Mouse (Mus musculus): Measurements from ENCODE around the gene Pcsk4. TPM values are rescaled to one million over a fixed set of nuclear protein-coding genes. Genes with fewer than 3 reads are reported as not detected.

Gene Pcsk4
- total RNA-seq, 2 experiments from 2014 or later, result 0.78 to 0.97 TPM

DNA sequence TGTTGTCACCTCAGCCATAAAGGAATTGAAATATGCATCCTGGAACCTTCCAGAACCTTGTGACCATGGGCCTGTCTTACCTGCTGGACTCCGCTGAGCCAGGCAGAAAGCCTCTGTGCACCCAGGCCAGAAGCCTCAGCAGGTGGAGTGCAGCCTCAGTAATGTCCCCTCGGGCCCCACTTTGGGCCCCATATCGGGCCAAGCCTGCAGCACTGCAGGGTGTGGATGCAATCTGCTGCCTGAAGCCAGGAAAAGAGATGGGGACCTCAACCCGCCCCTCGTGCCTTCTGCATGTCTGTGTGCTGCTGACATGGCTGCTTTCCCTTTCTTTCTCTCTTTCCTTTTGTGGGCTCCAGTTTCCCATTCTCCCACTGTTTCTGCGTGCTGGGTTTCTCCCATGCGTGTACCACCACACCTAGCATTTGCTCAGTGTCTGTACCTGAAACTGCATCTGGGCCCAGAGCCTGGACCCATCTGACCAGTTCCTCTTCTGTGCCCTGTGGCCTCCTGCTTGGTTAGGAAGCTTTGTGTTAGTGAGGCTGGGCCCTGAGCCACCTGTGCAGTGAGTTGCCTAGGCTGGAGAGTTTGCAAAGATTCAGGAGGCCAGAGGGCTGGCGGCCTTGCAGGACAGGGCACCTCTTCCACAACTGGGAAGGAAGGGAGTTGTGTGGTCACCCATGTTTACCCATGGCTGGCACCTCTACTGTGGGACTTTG lies 57.3 kb downstream of the Pcsk4 start:
- DNase-seq (ENCODE audit: low spot score), result no peak

Small RNA genes within 50 kb of the gene (microRNA-seq; reads per million reads assigned to microRNA genes)
- gene Mir6911, result 1.0 reads per million

Other genes with a start within 250 kb of the Pcsk4 start
- 1 to 10 TPM; 5.4 to 5.9 TPM for gene Sbno2, start 223.9 kb downstream of the Pcsk4 start, total RNA-seq (2021)
- 100 to 1,000 TPM; 145 to 148 TPM for gene Stk11, start 213.7 kb downstream of the Pcsk4 start, total RNA-seq (2021)
- gene Atp5d, start 190.9 kb downstream of the Pcsk4 start, total RNA-seq (2021), result 100 to 1,000 TPM; 573 to 611 TPM
- 1 to 10 TPM; 1.6 to 1.9 TPM for gene Cbarp, start 188.7 kb downstream of the Pcsk4 start, total RNA-seq (2021)
- 10 to 100 TPM; 40.6 to 47.9 TPM for gene Midn, start 181.2 kb downstream of the Pcsk4 start, total RNA-seq (2021)
- 10 to 100 TPM; 28.9 to 37.5 TPM for gene Cirbp, start 163.5 kb downstream of the Pcsk4 start, total RNA-seq (2021)
- 1 to 10 TPM; 5.4 to 6.5 TPM for gene 1600002K03Rik, start 156.6 kb downstream of the Pcsk4 start, total RNA-seq (2021)
- under 1 TPM; 0.24 to 0.48 TPM for gene Efna2, start 150.0 kb downstream of the Pcsk4 start, total RNA-seq (2021)
- 10 to 100 TPM; 13.8 to 13.9 TPM for gene Mum1, start 103.1 kb downstream of the Pcsk4 start, total RNA-seq (2021)
- 100 to 1,000 TPM; 578 to 613 TPM for gene Ndufs7, start 80.4 kb downstream of the Pcsk4 start, total RNA-seq (2021)
- 10 to 100 TPM; 27.4 to 28.7 TPM for gene Gamt, start 68.5 kb downstream of the Pcsk4 start, total RNA-seq (2021)
- 10 to 100 TPM; 34.2 to 38.8 TPM for gene Dazap1, start 68.0 kb downstream of the Pcsk4 start, total RNA-seq (2021)
- 100 to 1,000 TPM; 703 to 778 TPM for gene Rps15, start 37.0 kb downstream of the Pcsk4 start, total RNA-seq (2021)
- gene Apc2, start 33.5 kb downstream of the Pcsk4 start, total RNA-seq (2021), result under 1 TPM; 0.18 to 0.31 TPM
- 1 to 10 TPM; 6.8 to 7.1 TPM for gene 2310011J03Rik, start 9.0 kb downstream of the Pcsk4 start, total RNA-seq (2021)
- 1 to 10 TPM; 3.4 to 4.1 TPM for gene Reep6, start 455 bp upstream of the Pcsk4 start, total RNA-seq (2021)
- 10 to 100 TPM; 32.5 to 37.0 TPM for gene Adamtsl5, start 18.9 kb upstream of the Pcsk4 start, total RNA-seq (2021)
- under 1 TPM; 0.09 to 0.11 TPM for gene Plk5, start 27.0 kb upstream of the Pcsk4 start, total RNA-seq (2021)
- 1 to 10 TPM; 4.0 to 4.6 TPM for gene Mex3d, start 58.2 kb upstream of the Pcsk4 start, total RNA-seq (2021)
- gene Mbd3, start 70.1 kb upstream of the Pcsk4 start, total RNA-seq (2021), result 100 to 1,000 TPM; 108 to 127 TPM
- gene Uqcr11, start 77.3 kb upstream of the Pcsk4 start, total RNA-seq (2021), result 100 to 1,000 TPM; 831 to 847 TPM
- gene Tcf3, start 104.1 kb upstream of the Pcsk4 start, total RNA-seq (2021), result 10 to 100 TPM; 11.2 to 11.3 TPM
- not detected for gene Onecut3, start 165.3 kb upstream of the Pcsk4 start, total RNA-seq (2021)
- gene Atp8b3, start 209.6 kb upstream of the Pcsk4 start, total RNA-seq (2021), result not detected
- gene Rexo1, start 232.1 kb upstream of the Pcsk4 start, total RNA-seq (2021), result 10 to 100 TPM in 1 of 2 experiments, 1 to 10 TPM in 1; 9.6 to 11.1 TPM
- 1 to 10 TPM; 1.5 to 1.9 TPM for gene Klf16, start 247.8 kb upstream of the Pcsk4 start, total RNA-seq (2021)

Data from gastrocnemius, adult 18-20 months (tissue).